Mouse (Mus musculus): ENCODE measurements at regions not wholly inside any gene's neighbourhood (a gene's known extent, or its start where the extent isn't known, plus 50 kb on each side); places are given as distances from the start of the nearest gene placed in this dataset.

DNA sequence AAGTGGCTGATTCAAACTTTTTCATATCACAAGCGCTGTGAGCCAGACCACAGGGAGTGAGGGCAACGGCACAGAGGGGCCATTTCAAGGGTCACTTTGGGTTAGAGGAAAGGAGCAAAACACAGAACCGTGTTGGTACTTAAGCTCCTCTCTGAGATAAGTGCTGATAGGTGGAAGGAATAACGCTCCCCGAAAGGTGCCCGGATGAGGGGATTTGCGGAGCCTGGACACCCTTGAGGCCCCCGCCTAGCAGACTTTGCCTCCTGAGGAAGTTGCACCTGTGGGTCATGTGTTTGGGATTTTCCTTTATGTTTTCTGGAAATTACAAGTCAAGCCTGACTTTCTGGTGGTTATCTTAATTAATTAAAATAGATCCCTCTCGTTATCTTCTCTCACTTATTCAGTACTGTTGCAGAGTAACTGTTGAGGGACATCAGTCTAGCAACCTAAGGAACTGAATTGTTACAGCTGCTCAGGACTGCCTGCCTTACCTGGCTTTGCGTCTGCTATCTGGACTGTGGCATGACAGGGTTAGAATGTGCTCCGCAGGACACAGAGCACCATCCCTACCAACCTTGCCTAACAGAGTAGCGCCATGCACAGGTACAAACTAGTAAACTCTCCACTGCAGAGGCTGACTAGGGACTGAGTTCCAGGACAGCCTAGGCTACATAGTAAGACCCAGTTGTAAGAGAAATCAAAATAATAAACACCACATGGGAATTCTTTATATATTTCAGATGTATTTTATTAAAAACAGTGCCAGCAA is 137.4 kb upstream of the Plcz1 start:
- TF ChIP-seq CTCF (IDR thresholded peaks at IDR 0.05; ENCODE audit: control insufficient read depth, insufficient read depth, insufficient replicate concordance, low read depth, low read length) (no peak), POLR2A (IDR thresholded peaks at IDR 0.05; ENCODE audit: control insufficient read depth, low read depth, low read length) (no peak)

All from testis, adult 2 months (tissue).